Mouse (Mus musculus): ENCODE measurements around the gene Hspa12a. TPM values are rescaled to one million over a fixed set of nuclear protein-coding genes. Genes with fewer than 3 reads are reported as not detected.

The Hspa12a gene
- polyA plus RNA-seq, 1 experiment from 2014 or later, result 5.0 TPM

- no peaks in the 10 kb centered on the region for H3K27me3 ChIP-seq
- no peak for ATAC-seq (ENCODE audit: low FRiP score, low read depth)
- H3K9ac ChIP-seq, result no peak overlapping the region
- H3K27ac ChIP-seq, result no peak overlapping the region
- no peaks in the 10 kb centered on the region for H3K36me3 ChIP-seq
- H3K4me1 ChIP-seq, result no peaks in the 10 kb centered on the region
- no peak overlapping the region for H3K4me3 ChIP-seq
- 87% methylated on average over 7 of the region's 7 CpGs for WGBS
- no peak overlapping the region for H3K4me2 ChIP-seq (replicated peaks)
- H3K9me3 ChIP-seq, result no peaks in the 10 kb centered on the region
These were observed 113.3 kb downstream of the Hspa12a start for GRCm38 (mm10) chr19:58830182-58830581.

GRCm38 (mm10) chr19:58829575-58829974 lies 113.9 kb downstream of the Hspa12a start:
- ATAC-seq (ENCODE audit: low FRiP score, low read depth), result no peak
- WGBS, result 82% methylated on average over 5 of the region's 5 CpGs
- H3K9ac ChIP-seq, result no peak overlapping the region
- H3K4me3 ChIP-seq, result no peak overlapping the region
- no peaks in the 10 kb centered on the region; the same call in 1 of the 2 replicates for H3K36me3 ChIP-seq
- H3K27ac ChIP-seq, result no peak overlapping the region
- H3K9me3 ChIP-seq, result no peaks in the 10 kb centered on the region
- no peak overlapping the region for H3K4me2 ChIP-seq (replicated peaks)
- H3K27me3 ChIP-seq, result no peaks in the 10 kb centered on the region
- no peaks in the 10 kb centered on the region for H3K4me1 ChIP-seq

GRCm38 (mm10) chr19:58827656-58828055 lies 115.8 kb downstream of the Hspa12a start:
- Histone ChIP-seq H3K36me3 (no peaks in the 10 kb centered on the region; the same call in 1 of the 2 replicates), H3K4me1 (no peaks in the 10 kb centered on the region), H3K4me2 (replicated peaks) (no peak overlapping the region), H3K9ac (no peak overlapping the region), H3K27me3 (no peaks in the 10 kb centered on the region), H3K9me3 (no peaks in the 10 kb centered on the region), H3K27ac (no peak overlapping the region), H3K4me3 (no peak overlapping the region)
- WGBS, result 46% methylated on average over 7 of the region's 7 CpGs
- no peak for ATAC-seq (ENCODE audit: low FRiP score, low read depth)

GRCm38 (mm10) chr19:58824316-58824715 lies 119.1 kb downstream of the Hspa12a start:
- Histone ChIP-seq H3K4me1 (no peaks in the 10 kb centered on the region), H3K4me2 (replicated peaks) (no peak overlapping the region), H3K27me3 (no peaks in the 10 kb centered on the region), H3K4me3 (no peak overlapping the region), H3K9ac (no peak overlapping the region), H3K9me3 (no peaks in the 10 kb centered on the region), H3K27ac (no peak overlapping the region), H3K36me3 (no peaks in the 10 kb centered on the region; the same call in 1 of the 2 replicates)
- WGBS, result 77% methylated on average over 1 of the region's 1 CpGs
- ATAC-seq (ENCODE audit: low FRiP score, low read depth), result no peak

- WGBS, result 83% methylated on average over 3 of the region's 3 CpGs
These were observed 120.2 kb downstream of the Hspa12a start for GRCm38 (mm10) chr19:58823301-58823700.

GRCm38 (mm10) chr19:58822454-58823200 lies 120.8 kb downstream of the Hspa12a start:
- 60% methylated on average over 20 of the region's 20 CpGs for WGBS
- Histone ChIP-seq H3K27me3 (no peaks in the 10 kb centered on the region), H3K9ac (no peak overlapping the region), H3K4me1 (0 out of 2 replicates have a peak, but pooled peaks cover 6% of the 10 kb centered on the region), H3K9me3 (no peaks in the 10 kb centered on the region), H3K36me3 (no peaks in the 10 kb centered on the region; the same call in 1 of the 2 replicates), H3K27ac (no peak overlapping the region), H3K4me2 (replicated peaks) (no peak overlapping the region), H3K4me3 (no peak overlapping the region)
- no peak for ATAC-seq (ENCODE audit: low FRiP score, low read depth)

More at GRCm38 (mm10) chr19:58823301-58823700, 120.2 kb downstream of the Hspa12a start:
- Histone ChIP-seq H3K27ac (no peak overlapping the region), H3K36me3 (no peaks in the 10 kb centered on the region; the same call in 1 of the 2 replicates), H3K4me3 (no peak overlapping the region), H3K4me2 (replicated peaks) (no peak overlapping the region), H3K27me3 (no peaks in the 10 kb centered on the region), H3K4me1 (0 out of 2 replicates have a peak, but pooled peaks cover 6% of the 10 kb centered on the region), H3K9me3 (no peaks in the 10 kb centered on the region), H3K9ac (no peak overlapping the region)
- ATAC-seq (ENCODE audit: low FRiP score, low read depth), result no peak

- no peaks in the 10 kb centered on the region for H3K27me3 ChIP-seq
- no peak for ATAC-seq (ENCODE audit: low FRiP score, low read depth)
- no peak overlapping the region for H3K4me2 ChIP-seq (replicated peaks)
- H3K9ac ChIP-seq, result no peak overlapping the region
- 73% methylated on average over 14 of the region's 14 CpGs for WGBS
- no peak overlapping the region for H3K27ac ChIP-seq
- no peaks in the 10 kb centered on the region for H3K36me3 ChIP-seq
- no peaks in the 10 kb centered on the region for H3K9me3 ChIP-seq
- H3K4me3 ChIP-seq, result no peak overlapping the region
- H3K4me1 ChIP-seq, result peaks cover 19% of the 10 kb centered on the region
These were observed 124.7 kb downstream of the Hspa12a start for GRCm38 (mm10) chr19:58818571-58819415.

- Histone ChIP-seq H3K4me1 (peaks cover 19% of the 10 kb centered on the region), H3K4me3 (no peak overlapping the region), H3K36me3 (no peaks in the 10 kb centered on the region), H3K9ac (no peak overlapping the region), H3K4me2 (replicated peaks) (no peak overlapping the region), H3K27ac (no peak overlapping the region), H3K27me3 (no peaks in the 10 kb centered on the region), H3K9me3 (no peaks in the 10 kb centered on the region)
- no peak for ATAC-seq (ENCODE audit: low FRiP score, low read depth)
- 88% methylated on average over 11 of the region's 11 CpGs for WGBS
These were observed 126.1 kb downstream of the Hspa12a start for GRCm38 (mm10) chr19:58817398-58817797.

GRCm38 (mm10) chr19:58816453-58817041 lies 126.9 kb downstream of the Hspa12a start:
- H3K9ac ChIP-seq, result no peak overlapping the region
- no peak overlapping the region for H3K4me3 ChIP-seq
- H3K27me3 ChIP-seq, result no peaks in the 10 kb centered on the region
- no peak for ATAC-seq (ENCODE audit: low FRiP score, low read depth)
- H3K27ac ChIP-seq, result no peak overlapping the region
- peaks cover 19% of the 10 kb centered on the region for H3K4me1 ChIP-seq
- H3K36me3 ChIP-seq, result no peaks in the 10 kb centered on the region
- H3K4me2 ChIP-seq (replicated peaks), result no peak overlapping the region
- no peaks in the 10 kb centered on the region for H3K9me3 ChIP-seq
- WGBS, result 54% methylated on average over 17 of the region's 17 CpGs

- Histone ChIP-seq H3K27me3 (no peaks in the 10 kb centered on the region), H3K4me1 (peaks cover 19% of the 10 kb centered on the region), H3K4me2 (replicated peaks) (no peak overlapping the region), H3K36me3 (no peaks in the 10 kb centered on the region), H3K9me3 (no peaks in the 10 kb centered on the region), H3K9ac (no peak overlapping the region), H3K27ac (no peak overlapping the region), H3K4me3 (no peak overlapping the region)
- no peak for ATAC-seq (ENCODE audit: low FRiP score, low read depth)
- WGBS, result 80% methylated on average over 13 of the region's 13 CpGs
These were observed 128.1 kb downstream of the Hspa12a start for GRCm38 (mm10) chr19:58815179-58815922.

- 72% methylated on average over 5 of the region's 5 CpGs for WGBS
- H3K4me3 ChIP-seq, result no peak overlapping the region
- H3K36me3 ChIP-seq, result no peaks in the 10 kb centered on the region
- no peaks in the 10 kb centered on the region for H3K9me3 ChIP-seq
- no peak overlapping the region for H3K27ac ChIP-seq
- no peak for ATAC-seq (ENCODE audit: low FRiP score, low read depth)
- no peak overlapping the region for H3K4me2 ChIP-seq (replicated peaks)
- H3K27me3 ChIP-seq, result no peaks in the 10 kb centered on the region
- no peaks in the 10 kb centered on the region for H3K4me1 ChIP-seq
- no peak overlapping the region for H3K9ac ChIP-seq
These were observed 132.9 kb downstream of the Hspa12a start for GRCm38 (mm10) chr19:58810536-58810935.

Data from limb, embryonic 13.5 days (tissue).